Mouse (Mus musculus): ENCODE measurements around the gene Zfp276. TPM values are rescaled to one million over a fixed set of nuclear protein-coding genes. Genes with fewer than 3 reads are reported as not detected.
A peak's percentile ranks its signal among the peaks of the same experiment; 100 is the strongest.
"Not testable (repeated sequence)": the region's sequence is repeated elsewhere in the genome, so short reads cannot be mapped to it uniquely, and the experiment has no call there.

Zfp276 gene
- polyA plus RNA-seq, 1 experiment from 2014 or later, result 18.4 TPM

- Histone ChIP-seq H3K4me3 (replicated peaks) (no peak overlapping the region), H3K36me3 (no peaks in the 10 kb centered on the region), H3K4me2 (replicated peaks) (no peak overlapping the region), H3K4me1 (replicated peaks) (no peaks in the 10 kb centered on the region), H3K27ac (no peak overlapping the region), H3K9ac (no peak overlapping the region), H3K9me3 (no peaks in the 10 kb centered on the region), H3K27me3 (replicated peaks) (no peaks in the 10 kb centered on the region)
- ATAC-seq, result no peak
- 85% methylated on average over 13 of the region's 13 CpGs for WGBS
These were observed 26.5 kb downstream of the Zfp276 start for GRCm38 (mm10) chr8:123280302-123281094.

- H3K4me3 ChIP-seq (replicated peaks); ATAC-seq; H3K27ac ChIP-seq; H3K4me1 ChIP-seq (replicated peaks); H3K9ac ChIP-seq; H3K36me3 ChIP-seq; H3K4me2 ChIP-seq (replicated peaks); H3K9me3 ChIP-seq; H3K27me3 ChIP-seq (replicated peaks): not testable (repeated sequence)
- 94% methylated on average over 5 of the region's 6 CpGs for WGBS
These were observed 29.0 kb downstream of the Zfp276 start for GRCm38 (mm10) chr8:123282994-123283393.

- Histone ChIP-seq H3K4me3 (replicated peaks) (no peak overlapping the region), H3K9ac (no peak overlapping the region), H3K36me3 (no peaks in the 10 kb centered on the region), H3K27ac (no peak overlapping the region), H3K4me2 (replicated peaks) (no peak overlapping the region), H3K9me3 (no peaks in the 10 kb centered on the region), H3K27me3 (replicated peaks) (no peaks in the 10 kb centered on the region), H3K4me1 (replicated peaks) (no peaks in the 10 kb centered on the region)
- 0 out of 2 replicates have a peak, but pooled peaks have one; percentile 25 for ATAC-seq
- WGBS, result 80% methylated on average over 7 of the region's 7 CpGs
These were observed 30.0 kb downstream of the Zfp276 start for GRCm38 (mm10) chr8:123283991-123284390.

- H3K36me3 ChIP-seq, result no peaks in the 10 kb centered on the region
- no peak overlapping the region for H3K4me3 ChIP-seq (replicated peaks)
- no peaks in the 10 kb centered on the region for H3K27me3 ChIP-seq (replicated peaks)
- no peak overlapping the region for H3K9ac ChIP-seq
- H3K9me3 ChIP-seq, result no peaks in the 10 kb centered on the region
- H3K4me2 ChIP-seq (replicated peaks), result no peak overlapping the region
- no peak overlapping the region for H3K27ac ChIP-seq
- no peaks in the 10 kb centered on the region for H3K4me1 ChIP-seq (replicated peaks)
- no peak for ATAC-seq
- 85% methylated on average over 5 of the region's 5 CpGs for WGBS
These were observed 30.5 kb downstream of the Zfp276 start for GRCm38 (mm10) chr8:123284493-123284892.

GRCm38 (mm10) chr8:123287362-123287761 lies 33.4 kb downstream of the Zfp276 start:
- H3K9ac ChIP-seq, result no peak overlapping the region
- no peaks in the 10 kb centered on the region for H3K27me3 ChIP-seq (replicated peaks)
- H3K4me1 ChIP-seq (replicated peaks), result no peaks in the 10 kb centered on the region
- H3K36me3 ChIP-seq, result 0 out of 2 replicates have a peak, but pooled peaks cover 3% of the 10 kb centered on the region
- 95% methylated on average over 17 of the region's 17 CpGs for WGBS
- no peak for ATAC-seq
- H3K4me2 ChIP-seq (replicated peaks), result no peak overlapping the region
- H3K9me3 ChIP-seq, result no peaks in the 10 kb centered on the region
- no peak overlapping the region for H3K27ac ChIP-seq
- H3K4me3 ChIP-seq (replicated peaks), result no peak overlapping the region

- Histone ChIP-seq H3K27ac (no peak overlapping the region), H3K36me3 (0 out of 2 replicates have a peak, but pooled peaks cover 5% of the 10 kb centered on the region), H3K4me1 (replicated peaks) (no peaks in the 10 kb centered on the region), H3K27me3 (replicated peaks) (no peaks in the 10 kb centered on the region), H3K9ac (no peak overlapping the region), H3K9me3 (no peaks in the 10 kb centered on the region), H3K4me2 (replicated peaks) (no peak overlapping the region), H3K4me3 (replicated peaks) (no peak overlapping the region)
- no peak for ATAC-seq
- WGBS, result 74% methylated on average over 4 of the region's 4 CpGs
These were observed 36.2 kb downstream of the Zfp276 start for GRCm38 (mm10) chr8:123290166-123290565.

- Histone ChIP-seq H3K4me2 (replicated peaks) (no peak overlapping the region), H3K9me3 (no peaks in the 10 kb centered on the region), H3K4me1 (replicated peaks) (no peaks in the 10 kb centered on the region), H3K36me3 (0 out of 2 replicates have a peak, but pooled peaks cover 5% of the 10 kb centered on the region), H3K27ac (no peak overlapping the region), H3K9ac (no peak overlapping the region), H3K27me3 (replicated peaks) (no peaks in the 10 kb centered on the region), H3K4me3 (replicated peaks) (no peak overlapping the region)
- 93% methylated on average over 8 of the region's 8 CpGs for WGBS
- no peak for ATAC-seq
These were observed 36.7 kb downstream of the Zfp276 start for GRCm38 (mm10) chr8:123290679-123291078.

GRCm38 (mm10) chr8:123291716-123292115 lies 37.7 kb downstream of the Zfp276 start:
- Histone ChIP-seq H3K9me3 (no peaks in the 10 kb centered on the region), H3K27ac (no peak overlapping the region), H3K4me2 (replicated peaks) (no peak overlapping the region), H3K36me3 (0 out of 2 replicates have a peak, but pooled peaks cover 5% of the 10 kb centered on the region), H3K4me1 (replicated peaks) (no peaks in the 10 kb centered on the region), H3K27me3 (replicated peaks) (no peaks in the 10 kb centered on the region), H3K4me3 (replicated peaks) (no peak overlapping the region), H3K9ac (no peak overlapping the region)
- no peak for ATAC-seq
- WGBS, result 85% methylated on average over 8 of the region's 8 CpGs

GRCm38 (mm10) chr8:123292281-123292680 lies 38.3 kb downstream of the Zfp276 start:
- no peak overlapping the region for H3K4me3 ChIP-seq (replicated peaks)
- H3K27ac ChIP-seq, result no peak overlapping the region
- 0 out of 2 replicates have a peak, but pooled peaks cover 5% of the 10 kb centered on the region for H3K36me3 ChIP-seq
- no peak overlapping the region for H3K4me2 ChIP-seq (replicated peaks)
- WGBS, result 90% methylated on average over 3 of the region's 3 CpGs
- H3K9ac ChIP-seq, result no peak overlapping the region
- H3K27me3 ChIP-seq (replicated peaks), result no peaks in the 10 kb centered on the region
- ATAC-seq, result no peak
- H3K9me3 ChIP-seq, result no peaks in the 10 kb centered on the region
- H3K4me1 ChIP-seq (replicated peaks), result no peaks in the 10 kb centered on the region

- Histone ChIP-seq H3K4me3 (replicated peaks) (no peak overlapping the region), H3K4me1 (replicated peaks) (no peaks in the 10 kb centered on the region), H3K9me3 (no peaks in the 10 kb centered on the region), H3K36me3 (0 out of 2 replicates have a peak, but pooled peaks cover 6% of the 10 kb centered on the region), H3K27me3 (replicated peaks) (no peaks in the 10 kb centered on the region), H3K27ac (no peak overlapping the region), H3K9ac (no peak overlapping the region), H3K4me2 (replicated peaks) (no peak overlapping the region)
- no peak for ATAC-seq
- WGBS, result 87% methylated on average over 2 of the region's 2 CpGs
These were observed 38.8 kb downstream of the Zfp276 start for GRCm38 (mm10) chr8:123292785-123293184.

- Histone ChIP-seq H3K36me3 (0 out of 2 replicates have a peak, but pooled peaks cover 5% of the 10 kb centered on the region), H3K4me3 (replicated peaks) (no peak overlapping the region), H3K9ac (no peak overlapping the region), H3K4me2 (replicated peaks) (no peak overlapping the region), H3K27ac (no peak overlapping the region), H3K9me3 (no peaks in the 10 kb centered on the region), H3K27me3 (replicated peaks) (no peaks in the 10 kb centered on the region), H3K4me1 (replicated peaks) (no peaks in the 10 kb centered on the region)
- 92% methylated on average over 11 of the region's 11 CpGs for WGBS
- ATAC-seq, result no peak
These were observed 44.3 kb downstream of the Zfp276 start for GRCm38 (mm10) chr8:123298301-123298700.

- Histone ChIP-seq H3K4me3 (replicated peaks) (no peak overlapping the region), H3K9ac (no peak overlapping the region), H3K27me3 (replicated peaks) (no peaks in the 10 kb centered on the region), H3K4me2 (replicated peaks) (no peak overlapping the region), H3K36me3 (peaks cover 4% of the 10 kb centered on the region; the same call in 1 of the 2 replicates), H3K27ac (no peak overlapping the region), H3K9me3 (no peaks in the 10 kb centered on the region), H3K4me1 (replicated peaks) (no peaks in the 10 kb centered on the region)
- 68% methylated on average over 4 of the region's 4 CpGs for WGBS
- no peak for ATAC-seq
These were observed 54.7 kb downstream of the Zfp276 start for GRCm38 (mm10) chr8:123308738-123309137.

Measured in intestine, embryonic 15.5 days (tissue).